8 mouse cellular contexts compared by ENCODE assay signal in the genomic region with DNA sequence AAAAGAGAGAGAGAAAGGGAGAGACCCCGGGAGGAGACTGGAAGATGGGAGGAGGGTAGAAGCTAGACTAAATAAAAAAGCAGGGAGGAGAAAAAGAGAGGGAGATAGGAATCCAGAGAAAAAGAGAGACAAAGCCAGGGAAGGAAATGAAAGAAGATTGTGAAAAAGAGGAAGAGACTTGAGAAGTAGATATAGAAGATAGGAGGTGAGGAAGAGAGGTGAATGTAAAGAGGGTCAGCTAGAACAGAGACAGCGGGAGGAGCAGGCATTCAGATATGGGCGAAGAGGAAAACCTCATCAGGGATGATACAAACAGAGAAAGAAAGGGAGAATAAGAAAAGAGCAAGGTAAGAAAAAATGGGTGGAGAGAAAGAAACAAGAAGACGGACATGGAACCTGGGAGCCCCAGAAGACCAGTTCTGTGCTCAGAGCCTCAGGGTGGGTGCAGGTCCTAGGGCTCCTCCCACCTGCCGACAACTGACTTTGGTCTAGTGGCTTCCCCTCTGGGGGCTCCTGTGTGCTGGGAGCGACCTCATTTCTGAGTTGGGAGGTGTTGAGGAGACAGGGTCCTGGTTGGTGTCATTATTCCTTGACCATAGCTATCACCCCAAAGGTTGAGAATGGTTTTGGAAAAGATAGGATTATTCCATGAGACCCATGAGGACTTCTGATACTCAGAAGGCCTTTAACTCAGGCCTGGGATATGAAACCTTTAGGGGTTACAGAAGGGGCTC. TPM values are rescaled to one million over a fixed set of nuclear protein-coding genes. Genes with fewer than 3 reads are reported as not detected.
DNase-seq lines count a peak whose midpoint lies in the region; ATAC-seq and TF ChIP-seq lines count a peak whose summit lies in the region.

No protein-coding gene starts in this region.

- H3K27ac ChIP-seq in hindbrain, postnatal 0 days = peak overlapping the region; percentile 99
- peak overlapping the region; percentile 100 for H3K27ac ChIP-seq in midbrain, embryonic 16.5 days (ENCODE audit: low read length)

- WGBS in hindbrain, postnatal 0 days = 6% methylated on average over 6 of the region's 6 CpGs
- WGBS in midbrain, embryonic 16.5 days = 1% methylated on average over 6 of the region's 6 CpGs

- H3K4me3 ChIP-seq in hindbrain, postnatal 0 days (ENCODE audit: low read length) = peak overlapping the region; percentile 87
- peak overlapping the region; percentile 97 for H3K4me3 ChIP-seq in midbrain, embryonic 16.5 days (ENCODE audit: low read depth, low read length)

- H3K9me3 ChIP-seq in hindbrain, postnatal 0 days (ENCODE audit: low read length) = no peaks in the 10 kb centered on the region
- no peaks in the 10 kb centered on the region for H3K9me3 ChIP-seq in midbrain, embryonic 16.5 days (replicated peaks; ENCODE audit: control insufficient read depth, low read length, poor library complexity, severe bottlenecking)

- peaks cover 16% of the 10 kb centered on the region for H3K4me1 ChIP-seq in hindbrain, postnatal 0 days (ENCODE audit: insufficient read depth, low read length)
- peaks cover 45% of the 10 kb centered on the region for H3K4me1 ChIP-seq in midbrain, embryonic 16.5 days (ENCODE audit: control insufficient read depth, insufficient read depth, low read length)

- H3K9ac ChIP-seq in hindbrain, postnatal 0 days (replicated peaks; ENCODE audit: low read length) = peak overlapping the region; percentile 89
- H3K9ac ChIP-seq in midbrain, embryonic 16.5 days (ENCODE audit: low read depth, low read length) = peak overlapping the region; percentile 100

- peaks cover 6% of the 10 kb centered on the region for H3K36me3 ChIP-seq in hindbrain, postnatal 0 days (ENCODE audit: insufficient read depth, low read length)
- no peaks in the 10 kb centered on the region; the same call in 1 of the 2 replicates for H3K36me3 ChIP-seq in midbrain, embryonic 16.5 days (ENCODE audit: control insufficient read depth, insufficient read depth, low read length)

- peak; percentile 20 for DNase-seq in adrenal gland, adult 2 months
- DNase-seq in adrenal gland, adult 18-20 months (ENCODE audit: low spot score in 2 of 2) = no peak
- peak; percentile 25 for DNase-seq in right cerebral cortex, postnatal 4 days
- DNase-seq in right cerebral cortex, postnatal 14 days = no peak
- DNase-seq in hindbrain, postnatal 0 days (ENCODE audit: low spot score) = peak; percentile 30
- DNase-seq in embryo, embryonic 11 days = no peak
- DNase-seq in thymus, adult 18-20 months = no peak

- H3K4me2 ChIP-seq in hindbrain, postnatal 0 days (ENCODE audit: low read depth, low read length) = peak overlapping the region; percentile 94
- peak overlapping the region; percentile 92 for H3K4me2 ChIP-seq in midbrain, embryonic 16.5 days (ENCODE audit: low read length)

- ATAC-seq in hindbrain, postnatal 0 days = no peak
- ATAC-seq in midbrain, embryonic 16.5 days = no peak

- no peak for TF ChIP-seq CTCF in hindbrain, postnatal 0 days (IDR thresholded peaks at IDR 0.05; ENCODE audit: low read depth)

- no peaks in the 10 kb centered on the region for H3K27me3 ChIP-seq in hindbrain, postnatal 0 days (ENCODE audit: insufficient read depth, low read length)
- no peaks in the 10 kb centered on the region for H3K27me3 ChIP-seq in midbrain, embryonic 16.5 days (ENCODE audit: control insufficient read depth, insufficient read depth, low read depth, low read length)

RNA-seq across cellular contexts. Expression of a gene that starts 2.3 kb away (rescaled TPM):
- 10 to 100 TPM; 47.5 to 52.3 TPM for total RNA-seq in adrenal gland, adult 2 months (2021)
- 41.1 and 41.3 TPM in 2 replicates for polyA plus RNA-seq in adrenal gland, adult 2 months (2012; rRNA removed)
- total RNA-seq in adrenal gland, adult 18-20 months (2021) = 10 to 100 TPM; 50.0 to 52.8 TPM
- total RNA-seq in hindbrain, postnatal 0 days (2014; rRNA removed) = 22.8 and 29.8 TPM in 2 replicates
- 18.4 and 18.7 TPM in 2 replicates for polyA plus RNA-seq in hindbrain, postnatal 0 days (2015; fragmentation: Nextera tagmentation; extraction: Ambion mirVana)
- polyA plus RNA-seq in midbrain, embryonic 16.5 days (2015; fragmentation: Nextera tagmentation; extraction: Ambion mirVana) = 25.7 and 26.6 TPM in 2 replicates

RNA-seq across cellular contexts. Expression of a gene that starts 25.8 kb away (rescaled TPM):
- total RNA-seq in adrenal gland, adult 2 months (2021) = under 1 TPM in 1 of 2 experiments, not detected in 1; 0.07 TPM
- polyA plus RNA-seq in adrenal gland, adult 2 months (2012; rRNA removed) = 0.22 and 0.36 TPM in 2 replicates
- total RNA-seq in adrenal gland, adult 18-20 months (2021) = under 1 TPM in 1 of 2 experiments, not detected in 1; 0.13 TPM
- total RNA-seq in hindbrain, postnatal 0 days (2014; rRNA removed) = 0.07 and 1.4 TPM in 2 replicates
- 1.1 and 1.2 TPM in 2 replicates for polyA plus RNA-seq in hindbrain, postnatal 0 days (2015; fragmentation: Nextera tagmentation; extraction: Ambion mirVana)
- 0.98 and 1.3 TPM in 2 replicates for polyA plus RNA-seq in midbrain, embryonic 16.5 days (2015; fragmentation: Nextera tagmentation; extraction: Ambion mirVana)

RNA-seq across cellular contexts. Expression of a gene that starts 54.5 kb away (rescaled TPM):
- total RNA-seq in adrenal gland, adult 2 months (2021) = not detected
- polyA plus RNA-seq in adrenal gland, adult 2 months (2012; rRNA removed) = not detected in 2 replicates
- not detected for total RNA-seq in adrenal gland, adult 18-20 months (2021)
- total RNA-seq in hindbrain, postnatal 0 days (2014; rRNA removed) = not detected in 2 replicates
- not detected in 2 replicates for polyA plus RNA-seq in hindbrain, postnatal 0 days (2015; fragmentation: Nextera tagmentation; extraction: Ambion mirVana)
- 0.18 TPM in 1 of 2 replicates, not detected in the other for polyA plus RNA-seq in midbrain, embryonic 16.5 days (2015; fragmentation: Nextera tagmentation; extraction: Ambion mirVana)

RNA-seq across cellular contexts. Expression of a gene that starts 58.4 kb away (rescaled TPM):
- total RNA-seq in adrenal gland, adult 2 months (2021) = under 1 TPM in 1 of 2 experiments, not detected in 1; 0.83 TPM
- polyA plus RNA-seq in adrenal gland, adult 2 months (2012; rRNA removed) = not detected in 2 replicates
- not detected for total RNA-seq in adrenal gland, adult 18-20 months (2021)
- 1.5 TPM in 1 of 2 replicates, not detected in the other for total RNA-seq in hindbrain, postnatal 0 days (2014; rRNA removed)
- polyA plus RNA-seq in hindbrain, postnatal 0 days (2015; fragmentation: Nextera tagmentation; extraction: Ambion mirVana) = 0.32 and 0.41 TPM in 2 replicates
- 0.23 TPM in 1 of 2 replicates, not detected in the other for polyA plus RNA-seq in midbrain, embryonic 16.5 days (2015; fragmentation: Nextera tagmentation; extraction: Ambion mirVana)

RNA-seq across cellular contexts. Expression of a gene that starts 58.4 kb away (rescaled TPM):
- not detected for total RNA-seq in adrenal gland, adult 2 months (2021)
- polyA plus RNA-seq in adrenal gland, adult 2 months (2012; rRNA removed) = not detected in 2 replicates
- total RNA-seq in adrenal gland, adult 18-20 months (2021) = not detected
- not detected in 2 replicates for total RNA-seq in hindbrain, postnatal 0 days (2014; rRNA removed)
- polyA plus RNA-seq in hindbrain, postnatal 0 days (2015; fragmentation: Nextera tagmentation; extraction: Ambion mirVana) = not detected in 2 replicates
- not detected in 2 replicates for polyA plus RNA-seq in midbrain, embryonic 16.5 days (2015; fragmentation: Nextera tagmentation; extraction: Ambion mirVana)

Comparison
In these comparisons a context has a peak if more than half of its experiments do, and no peak if none do; other contexts are left out.
1. DNase-seq: peak in adrenal gland, adult 2 months (single experiment), right cerebral cortex, postnatal 4 days (single experiment) and hindbrain, postnatal 0 days (single experiment); none in adrenal gland, adult 18-20 months (0 of 2), right cerebral cortex, postnatal 14 days (single experiment), embryo, embryonic 11 days (single experiment) and thymus, adult 18-20 months (0 of 2).